Mouse (Mus musculus) olfactory bulb, adult 2 months (tissue): ENCODE measurements around the gene Rai2. TPM values are rescaled to one million over a fixed set of nuclear protein-coding genes. Genes with fewer than 3 reads are reported as not detected.
A peak's percentile ranks its signal among the peaks of the same experiment; 100 is the strongest.
"Not testable (repeated sequence)": the region's sequence is repeated elsewhere in the genome, so short reads cannot be mapped to it uniquely, and the experiment has no call there.

Experiments used
- H3K27ac ChIP-seq: fragments of 200-500 bp; 2 replicates; pipeline ENCODE4 v1.5.1; 2012; ENCODE audit warnings: low read depth, low read length; ENCODE audit not compliant: insufficient read depth
- H3K4me1 ChIP-seq: fragments of 200-500 bp; 2 replicates; pipeline ENCODE4 v1.6.1; 2012; ENCODE audit warnings: low read length; ENCODE audit not compliant: control insufficient read depth, insufficient read depth
- H3K4me3 ChIP-seq: fragments of 200-500 bp; 2 replicates; pipeline ENCODE4 v1.5.1; 2012; ENCODE audit warnings: mild to moderate bottlenecking, low read depth, low read length, moderate library complexity; ENCODE audit not compliant: insufficient read depth
- CTCF ChIP-seq: fragments of 200-500 bp; IDR thresholded peaks from 2 replicates; pipeline ENCODE4 v1.5.1; 2012; ENCODE audit warnings: low read depth, mild to moderate bottlenecking, low read length, moderate library complexity; ENCODE audit not compliant: insufficient read depth
- POLR2A ChIP-seq: fragments of 200-500 bp; IDR thresholded peaks from 2 replicates; pipeline ENCODE4 v1.6.1; 2012; ENCODE audit warnings: mild to moderate bottlenecking, low read depth, low read length, moderate library complexity; ENCODE audit not compliant: insufficient read depth
- WGBS: fragments of 180-500 bp; shearing (Covaris S2); methylation state at CpG from one replicate; pipeline ENCODE4 v1.1.7; 2018; 5-methylcytosine and 5-hydroxymethylcytosine counted together
- polyA plus RNA-seq: library from polyadenylated mRNA; stranded (reverse); fragments of >200 nt; gene quantifications from 2 replicates; pipeline ENCODE4 v1.2.4, GENCODE M21; 2012; ENCODE audit warnings: low replicate concordance; ENCODE audit not compliant: missing spikeins, insufficient read depth, insufficient read length

The Rai2 gene
- polyA plus RNA-seq, 1 experiment, result not detected

DNA sequence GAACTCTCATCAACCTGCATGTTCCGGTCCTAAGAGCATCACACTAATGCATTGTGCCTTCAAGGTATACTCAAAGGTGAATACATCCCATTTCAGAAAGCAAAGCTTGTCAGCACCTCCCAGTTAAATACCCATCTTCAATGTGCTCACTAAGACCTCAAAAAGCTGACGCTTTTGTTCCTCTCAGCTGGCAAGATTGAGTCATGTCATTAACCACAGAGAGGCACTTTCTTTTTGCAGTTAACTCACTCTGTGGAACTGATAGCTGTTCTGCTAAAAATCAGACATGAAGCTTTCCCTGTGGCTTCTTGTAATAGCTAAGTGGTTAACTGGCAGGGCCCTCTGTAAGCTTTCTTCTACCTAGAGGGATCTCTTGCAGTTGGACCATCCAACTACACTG is 36.6 kb downstream of the Rai2 start:
- TF ChIP-seq CTCF (no peak), POLR2A (no peak)
- WGBS, result 76% methylated on average over 2 of the region's 2 CpGs
- H3K27ac ChIP-seq, result no peak overlapping the region
- H3K4me3 ChIP-seq, result no peak overlapping the region
- H3K4me1 ChIP-seq, result no peaks in the 10 kb centered on the region

- Histone ChIP-seq H3K27ac (peak overlapping the region; percentile 69; the same call in 1 of the 2 replicates), H3K4me1 (peaks cover 19% of the 10 kb centered on the region), H3K4me3 (no peak overlapping the region)
- 44% methylated on average over 12 of the region's 12 CpGs for WGBS
- TF ChIP-seq CTCF (no peak), POLR2A (no peak)
Measured at GRCm38 (mm10) chrX:161776321-161776962, 59.6 kb downstream of the Rai2 start.

- no peak for TF ChIP-seq CTCF
- TF ChIP-seq POLR2A, result no peak
- Histone ChIP-seq H3K4me1 (peaks cover 19% of the 10 kb centered on the region), H3K27ac (peak overlapping the region; percentile 60), H3K4me3 (no peak overlapping the region)
- 41% methylated on average over 6 of the region's 6 CpGs for WGBS
Measured at GRCm38 (mm10) chrX:161780321-161781034, 63.6 kb downstream of the Rai2 start.

DNA sequence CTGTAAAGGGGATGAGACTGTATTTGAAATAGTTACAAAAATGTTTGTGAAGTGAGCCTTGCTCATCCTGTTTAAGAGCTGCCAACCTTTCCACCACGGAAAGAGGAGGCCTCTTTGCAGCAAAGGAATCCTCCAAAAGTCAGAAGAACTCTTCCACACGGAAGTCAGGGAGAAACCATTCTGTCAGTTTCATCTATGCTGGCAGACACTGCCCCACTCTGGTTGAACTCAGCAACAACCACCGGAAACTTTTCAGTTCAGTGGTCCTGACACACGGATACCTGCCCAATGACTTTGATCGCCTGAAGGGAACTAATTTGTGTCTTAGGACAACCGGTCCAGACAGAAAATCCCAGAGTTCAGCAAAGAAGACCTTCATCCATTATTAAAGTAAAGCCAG is 73.3 kb downstream of the Rai2 start:
- WGBS, result 16% methylated on average over 6 of the region's 6 CpGs
- TF ChIP-seq CTCF (no peak), POLR2A (no peak)
- H3K4me1 ChIP-seq, result no peaks in the 10 kb centered on the region
- no peak overlapping the region for H3K4me3 ChIP-seq
- H3K27ac ChIP-seq, result no peak overlapping the region

- H3K4me3 ChIP-seq, H3K4me1 ChIP-seq, H3K27ac ChIP-seq: not testable (repeated sequence)
- WGBS, result 12% methylated on average over 2 of the region's 2 CpGs
Measured at GRCm38 (mm10) chrX:161826186-161826585, 109.3 kb downstream of the Rai2 start.
